Mouse (Mus musculus) frontal cortex, adult 2 months (tissue): ENCODE data around the gene Ccdc85c. TPM values are rescaled to one million over a fixed set of nuclear protein-coding genes. Genes with fewer than 3 reads are reported as not detected.

ENCODE experiments used
- DNase-seq, 2 experiments: peaks; one replicate each; pipeline ENCODE4 v3.0.0; 2022; ENCODE audit warnings: low spot score in 1 of 2; ENCODE audit errors: extremely low spot score in 1 of 2
- polyA plus RNA-seq: library from polyadenylated mRNA; depleted of rRNA; stranded (reverse); fragments of >200 nt; gene quantifications from 2 replicates; pipeline ENCODE4 v1.2.3, GENCODE M21; 2012; rRNA removed

Gene Ccdc85c
- polyA plus RNA-seq, 1 experiment: 44.2 TPM

DNA sequence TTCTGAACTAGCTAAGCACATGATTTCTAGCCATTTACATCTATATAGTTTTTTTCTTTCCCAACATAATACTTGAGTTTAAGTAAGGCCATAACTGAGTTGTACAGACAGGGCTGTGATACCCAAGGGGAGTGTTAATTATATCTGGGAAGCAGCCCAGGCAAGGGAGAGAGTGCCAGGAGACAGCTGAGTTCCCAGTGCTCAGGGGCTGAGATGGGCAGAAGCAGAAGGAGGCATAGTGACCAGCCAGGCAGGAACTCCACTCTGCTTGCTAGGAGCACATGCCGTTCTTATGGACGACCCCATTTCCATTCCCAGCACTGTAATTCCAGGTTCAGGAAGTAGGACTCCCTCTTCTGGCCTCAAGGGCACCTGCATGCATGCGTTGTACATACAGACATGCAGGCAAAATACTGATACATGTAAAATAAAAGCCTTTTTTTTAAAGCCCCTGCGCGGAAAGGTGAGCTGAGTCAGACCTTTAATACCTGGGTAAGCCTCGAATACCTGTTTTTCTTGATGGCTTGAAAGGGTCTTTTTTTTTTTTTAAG is 87.6 kb downstream of the Ccdc85c start:
- no peak for DNase-seq

GRCm38 (mm10) chr12:108181716-108182115 is 93.5 kb downstream of the Ccdc85c start:
- no peak for DNase-seq

GRCm38 (mm10) chr12:108179321-108180266 is 95.6 kb downstream of the Ccdc85c start, which contains the start of gene Ccnk:
TSS of gene Ccnk (plus strand) at chr12:108179579.
- DNase-seq: peak; percentile 99

- DNase-seq: no peak
Measured at GRCm38 (mm10) chr12:108179246-108179320, 96.1 kb downstream of the Ccdc85c start, which contains the start of gene Setd3. TSS of gene Setd3 (minus strand) at chr12:108179314.

- peak in 1 of 2 experiments; percentile 72 for DNase-seq
Measured at GRCm38 (mm10) chr12:108178331-108179245, 96.6 kb downstream of the Ccdc85c start.

- no peak for DNase-seq
Measured at GRCm38 (mm10) chr12:108176366-108176765, 98.9 kb downstream of the Ccdc85c start.

DNA sequence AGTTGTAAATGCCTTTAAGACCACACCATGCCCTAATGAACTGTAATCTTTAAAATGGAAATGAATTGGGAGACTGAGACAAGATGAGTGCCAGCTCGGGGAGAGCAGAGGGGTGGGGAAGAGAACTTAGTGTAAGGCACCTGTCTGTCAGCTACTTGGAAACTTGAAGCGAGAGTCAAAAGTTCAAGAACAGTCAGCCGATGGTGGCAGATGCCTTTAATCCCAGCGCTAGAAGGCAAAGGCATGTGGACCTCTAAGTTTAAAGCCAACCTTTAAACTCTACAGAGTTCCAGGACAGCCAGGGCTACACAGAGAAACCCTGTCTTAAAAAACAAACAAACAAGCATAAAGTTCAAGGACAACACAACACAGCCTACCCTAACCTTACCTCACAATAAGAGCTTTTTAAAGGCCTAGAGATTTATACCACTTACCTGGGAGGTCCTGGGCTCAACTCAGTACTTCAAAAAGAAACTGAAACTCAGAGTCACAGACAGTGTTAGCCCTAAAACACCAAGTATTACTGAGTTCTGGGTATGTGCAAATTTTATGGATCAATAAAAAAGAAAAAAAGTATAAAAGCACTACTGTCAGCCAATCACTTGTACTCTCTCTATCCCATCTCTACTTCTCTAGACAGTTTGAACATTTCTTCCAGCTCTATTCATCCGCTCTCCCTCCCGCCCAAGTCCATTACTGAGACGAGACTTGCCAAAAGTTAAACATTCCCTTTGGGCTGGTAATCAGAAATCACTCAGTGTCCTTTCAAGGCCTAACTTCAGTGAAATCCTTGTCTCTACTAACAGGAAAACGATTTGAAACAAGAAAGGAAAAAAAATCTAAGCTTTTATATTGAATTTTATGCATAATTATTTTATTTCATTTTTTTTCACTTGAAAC is 100.4 kb downstream of the Ccdc85c start:
- DNase-seq: no peak

DNA sequence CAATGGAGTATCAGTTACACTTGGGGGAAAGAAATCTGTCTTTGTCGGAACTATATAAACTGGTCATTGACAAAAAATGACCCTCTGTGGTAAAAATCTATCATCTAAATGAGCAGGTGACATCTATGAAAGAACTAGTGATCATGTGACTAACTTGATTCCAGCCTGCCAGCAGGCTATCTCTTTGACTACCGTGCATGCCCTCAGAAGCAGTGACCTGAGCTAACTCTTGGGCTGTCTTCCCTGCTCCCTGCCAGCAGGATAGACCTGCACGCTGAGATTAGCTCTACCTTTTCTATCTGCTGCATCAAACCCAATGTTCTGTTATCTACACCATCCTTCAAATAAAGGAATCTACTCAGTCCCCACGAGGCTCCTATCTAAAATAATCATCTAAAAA is 102.6 kb downstream of the Ccdc85c start:
- DNase-seq: no peak

- DNase-seq: no peak
Measured at GRCm38 (mm10) chr12:108171336-108171735, 103.9 kb downstream of the Ccdc85c start.

GRCm38 (mm10) chr12:108170467-108170866 is 104.8 kb downstream of the Ccdc85c start:
- DNase-seq: no peak

DNA sequence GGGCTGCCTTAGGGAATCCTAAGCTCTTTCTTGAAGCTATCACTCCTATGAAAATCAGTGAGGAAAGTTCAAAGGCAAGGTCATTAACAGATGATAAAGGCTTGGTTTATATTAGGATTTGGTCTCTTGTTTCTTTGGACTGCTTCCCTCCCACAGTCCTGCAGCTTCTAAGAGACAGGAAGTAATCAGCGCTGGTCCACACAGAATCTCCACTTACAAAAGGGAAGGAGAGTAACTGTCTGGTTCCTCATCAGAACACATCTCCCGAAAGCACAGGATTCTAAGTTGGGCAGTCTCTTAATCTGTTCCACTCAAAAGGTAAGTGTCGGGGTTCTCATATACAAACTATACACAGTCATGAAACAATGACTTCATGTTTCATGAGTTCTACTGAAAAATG is 106.3 kb downstream of the Ccdc85c start:
- DNase-seq: no peak

- DNase-seq: no peak
Measured at GRCm38 (mm10) chr12:108163706-108164105, 111.5 kb downstream of the Ccdc85c start.

DNA sequence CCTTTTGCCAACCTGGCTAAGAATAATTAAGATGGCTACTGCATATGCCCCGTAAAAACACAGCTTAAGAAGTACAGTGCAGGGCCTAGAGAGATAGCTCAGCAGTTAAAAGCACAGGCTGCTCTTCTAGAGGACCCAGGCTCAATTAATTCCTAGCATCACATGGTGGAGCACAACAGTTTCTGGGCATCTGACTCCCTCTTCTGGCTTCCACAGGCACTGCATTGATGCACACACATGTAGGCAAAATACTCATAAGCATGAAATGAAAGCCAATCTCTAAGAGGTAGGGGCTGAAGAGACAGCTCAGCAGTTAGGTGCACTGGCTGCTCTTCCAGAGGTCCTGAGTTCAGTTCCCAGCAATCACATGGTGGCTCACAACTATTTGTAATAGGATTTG is 113.2 kb downstream of the Ccdc85c start:
- peak in 1 of 2 experiments; percentile 38 for DNase-seq

DNA sequence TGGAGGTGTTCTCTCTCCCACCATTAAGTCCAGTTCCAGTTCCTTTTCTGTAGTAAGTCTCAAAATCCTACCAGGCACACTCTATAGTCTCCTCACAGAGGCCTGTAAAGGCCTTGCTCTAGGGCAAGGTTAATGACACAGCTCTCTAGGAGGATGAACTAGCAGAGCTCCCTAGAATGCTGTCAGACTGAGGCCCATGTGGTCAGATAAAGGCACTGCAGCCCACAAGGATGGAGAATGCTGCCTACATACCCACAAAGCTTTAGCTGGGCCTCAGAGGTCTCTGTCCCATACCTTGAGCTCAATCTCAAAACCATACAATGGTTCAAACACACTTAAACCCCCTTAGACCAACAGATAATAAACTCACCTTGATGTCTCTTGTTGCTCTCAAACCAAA is 115.4 kb downstream of the Ccdc85c start:
- DNase-seq: no peak

Other genes with a start within 250 kb of the Ccdc85c start
- 101 and 117 TPM in 2 replicates for gene Setd3, start 96.1 kb downstream of the Ccdc85c start, polyA plus RNA-seq
- 24.7 and 27.3 TPM in 2 replicates for gene Ccnk, start 95.8 kb downstream of the Ccdc85c start, polyA plus RNA-seq
- gene Hhipl1, start 30.8 kb upstream of the Ccdc85c start, polyA plus RNA-seq: 10.3 and 10.6 TPM in 2 replicates
- gene Cyp46a1, start 59.0 kb upstream of the Ccdc85c start, polyA plus RNA-seq: 377 and 384 TPM in 2 replicates
- gene Eml1, start 95.5 kb upstream of the Ccdc85c start, polyA plus RNA-seq: 49.3 and 57.7 TPM in 2 replicates